Mouse (Mus musculus): ENCODE results near the gene Etnppl. TPM values are rescaled to one million over a fixed set of nuclear protein-coding genes. Genes with fewer than 3 reads are reported as not detected.

Gene Etnppl
- not detected in 2 replicates for polyA plus RNA-seq (2015; fragmentation: Nextera tagmentation; extraction: Ambion mirVana)

- H3K9ac ChIP-seq (ENCODE audit: low read length): peak within 1 kb of the TSS; percentile 20; the same call in 1 of the 2 replicates
- H3K4me1 ChIP-seq (ENCODE audit: control insufficient read depth, insufficient read depth, low read length): 0 out of 2 replicates have a peak, but pooled peaks cover 5% of the 10 kb centered on the region
- peak within 1 kb of the TSS; percentile 66 for H3K4me2 ChIP-seq (ENCODE audit: low read depth, low read length)
- no peaks in the 10 kb centered on the region for H3K36me3 ChIP-seq (ENCODE audit: control insufficient read depth, insufficient read depth)
- peak within 1 kb of the TSS; percentile 40 for H3K4me3 ChIP-seq (ENCODE audit: low read length)
- no peak for ATAC-seq (replicated peaks; ENCODE audit: extremely low read depth, insufficient read depth, low FRiP score)
- no peaks in the 10 kb centered on the region for H3K9me3 ChIP-seq (replicated peaks; ENCODE audit: control insufficient read depth, low read length)
- 0 out of 2 replicates have a peak, but pooled peaks cover 5% of the 10 kb centered on the region for H3K27me3 ChIP-seq (ENCODE audit: control insufficient read depth, insufficient read depth, low read length)
- WGBS: 4% methylated on average over 10 of the region's 10 CpGs
- no peak within 1 kb of the TSS for H3K27ac ChIP-seq (ENCODE audit: low read length)
Observed at GRCm38 (mm10) chr3:130617439-130617898, at the start of gene Etnppl. TSS of gene Etnppl (plus strand) at chr3:130617448.

GRCm38 (mm10) chr3:130568331-130569095 is 48.7 kb upstream of the Etnppl start:
- Histone ChIP-seq H3K36me3 (ENCODE audit: control insufficient read depth, insufficient read depth) (no peaks in the 10 kb centered on the region), H3K27me3 (ENCODE audit: control insufficient read depth, insufficient read depth, low read length) (no peaks in the 10 kb centered on the region), H3K4me2 (ENCODE audit: low read depth, low read length) (no peak overlapping the region), H3K9me3 (replicated peaks; ENCODE audit: control insufficient read depth, low read length) (no peaks in the 10 kb centered on the region), H3K4me3 (ENCODE audit: low read length) (no peak overlapping the region), H3K27ac (ENCODE audit: low read length) (no peak overlapping the region), H3K9ac (ENCODE audit: low read length) (no peak overlapping the region), H3K4me1 (ENCODE audit: control insufficient read depth, insufficient read depth, low read length) (no peaks in the 10 kb centered on the region)
- 71% methylated on average over 16 of the region's 16 CpGs for WGBS
- ATAC-seq (replicated peaks; ENCODE audit: extremely low read depth, insufficient read depth, low FRiP score): no peak

DNA sequence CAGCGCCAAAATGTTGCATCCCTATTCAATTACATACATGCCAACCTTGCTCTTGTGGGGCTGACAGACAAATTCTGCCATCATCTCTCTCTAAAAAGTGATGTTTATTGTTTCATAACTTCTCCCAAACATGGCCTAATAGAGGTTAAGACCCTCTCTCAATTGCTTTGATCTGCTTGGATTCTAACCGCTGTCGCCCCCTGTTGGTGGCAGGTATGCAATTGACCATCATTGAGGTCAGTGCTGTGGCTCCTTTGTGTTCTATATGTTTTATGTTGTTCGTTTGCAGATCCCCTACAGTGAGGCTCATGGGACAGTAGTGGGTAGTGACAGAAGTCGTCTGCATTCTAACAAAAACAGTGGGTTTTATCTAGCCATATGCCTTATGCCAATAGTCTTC is 44.0 kb upstream of the Etnppl start:
- no peak overlapping the region for H3K27ac ChIP-seq (ENCODE audit: low read length)
- 69% methylated on average over 5 of the region's 5 CpGs for WGBS
- H3K9ac ChIP-seq (ENCODE audit: low read length): no peak overlapping the region
- H3K9me3 ChIP-seq (replicated peaks; ENCODE audit: control insufficient read depth, low read length): peaks cover 3% of the 10 kb centered on the region; the same call in 1 of the 2 replicates
- H3K36me3 ChIP-seq (ENCODE audit: control insufficient read depth, insufficient read depth): no peaks in the 10 kb centered on the region
- no peaks in the 10 kb centered on the region for H3K4me1 ChIP-seq (ENCODE audit: control insufficient read depth, insufficient read depth, low read length)
- ATAC-seq (replicated peaks; ENCODE audit: extremely low read depth, insufficient read depth, low FRiP score): no peak
- no peak overlapping the region for H3K4me3 ChIP-seq (ENCODE audit: low read length)
- peaks cover 2% of the 10 kb centered on the region; the same call in 1 of the 2 replicates for H3K27me3 ChIP-seq (ENCODE audit: control insufficient read depth, insufficient read depth, low read length)
- H3K4me2 ChIP-seq (ENCODE audit: low read depth, low read length): no peak overlapping the region

GRCm38 (mm10) chr3:130574652-130575051 is 42.6 kb upstream of the Etnppl start:
- no peak overlapping the region for H3K9ac ChIP-seq (ENCODE audit: low read length)
- WGBS: 17% methylated on average over 5 of the region's 5 CpGs
- no peak for ATAC-seq (replicated peaks; ENCODE audit: extremely low read depth, insufficient read depth, low FRiP score)
- H3K4me1 ChIP-seq (ENCODE audit: control insufficient read depth, insufficient read depth, low read length): no peaks in the 10 kb centered on the region
- no peak overlapping the region for H3K4me3 ChIP-seq (ENCODE audit: low read length)
- H3K4me2 ChIP-seq (ENCODE audit: low read depth, low read length): no peak overlapping the region
- H3K27ac ChIP-seq (ENCODE audit: low read length): no peak overlapping the region
- H3K9me3 ChIP-seq (replicated peaks; ENCODE audit: control insufficient read depth, low read length): peaks cover 3% of the 10 kb centered on the region; the same call in 1 of the 2 replicates
- H3K36me3 ChIP-seq (ENCODE audit: control insufficient read depth, insufficient read depth): no peaks in the 10 kb centered on the region
- peaks cover 2% of the 10 kb centered on the region; the same call in 1 of the 2 replicates for H3K27me3 ChIP-seq (ENCODE audit: control insufficient read depth, insufficient read depth, low read length)

DNA sequence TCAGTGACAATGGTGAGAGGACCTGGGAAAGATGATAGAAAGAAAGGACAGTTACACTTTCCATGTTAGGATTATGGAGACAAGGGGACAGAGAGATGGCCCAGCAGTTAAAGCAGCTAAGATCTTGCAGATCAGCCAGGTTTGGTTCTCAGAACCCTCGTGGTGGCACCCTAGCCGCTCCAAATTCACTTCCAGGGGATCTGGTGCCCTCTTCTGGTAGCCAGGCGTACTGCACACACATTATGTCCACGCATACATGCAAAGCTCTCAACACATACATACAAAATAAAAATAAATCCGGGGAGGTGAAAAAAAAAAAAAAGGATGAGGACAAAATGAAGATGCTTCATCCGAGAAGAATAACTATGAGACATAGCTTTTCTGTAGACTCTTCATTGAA is 40.6 kb upstream of the Etnppl start:
- WGBS: 59% methylated on average over 6 of the region's 6 CpGs
- Histone ChIP-seq H3K36me3 (ENCODE audit: control insufficient read depth, insufficient read depth) (no peaks in the 10 kb centered on the region), H3K9ac (ENCODE audit: low read length) (no peak overlapping the region), H3K4me3 (ENCODE audit: low read length) (no peak overlapping the region), H3K27me3 (ENCODE audit: control insufficient read depth, insufficient read depth, low read length) (peaks cover 2% of the 10 kb centered on the region; the same call in 1 of the 2 replicates), H3K4me2 (ENCODE audit: low read depth, low read length) (no peak overlapping the region), H3K9me3 (replicated peaks; ENCODE audit: control insufficient read depth, low read length) (peaks cover 3% of the 10 kb centered on the region; the same call in 1 of the 2 replicates), H3K4me1 (ENCODE audit: control insufficient read depth, insufficient read depth, low read length) (no peaks in the 10 kb centered on the region), H3K27ac (ENCODE audit: low read length) (no peak overlapping the region)
- ATAC-seq (replicated peaks; ENCODE audit: extremely low read depth, insufficient read depth, low FRiP score): no peak

GRCm38 (mm10) chr3:130579501-130579900 is 37.7 kb upstream of the Etnppl start:
- H3K9me3 ChIP-seq (replicated peaks; ENCODE audit: control insufficient read depth, low read length): peaks cover 3% of the 10 kb centered on the region; the same call in 1 of the 2 replicates
- peak overlapping the region; percentile 54 for H3K4me2 ChIP-seq (ENCODE audit: low read depth, low read length)
- H3K27me3 ChIP-seq (ENCODE audit: control insufficient read depth, insufficient read depth, low read length): peaks cover 2% of the 10 kb centered on the region; the same call in 1 of the 2 replicates
- no peaks in the 10 kb centered on the region for H3K36me3 ChIP-seq (ENCODE audit: control insufficient read depth, insufficient read depth)
- 0 out of 2 replicates have a peak, but pooled peaks have one; percentile 52 for ATAC-seq (replicated peaks; ENCODE audit: extremely low read depth, insufficient read depth, low FRiP score)
- 32% methylated on average over 17 of the region's 17 CpGs for WGBS
- no peak overlapping the region for H3K9ac ChIP-seq (ENCODE audit: low read length)
- H3K4me3 ChIP-seq (ENCODE audit: low read length): peak overlapping the region; percentile 21
- H3K27ac ChIP-seq (ENCODE audit: low read length): no peak overlapping the region
- no peaks in the 10 kb centered on the region for H3K4me1 ChIP-seq (ENCODE audit: control insufficient read depth, insufficient read depth, low read length)

- Histone ChIP-seq H3K4me3 (ENCODE audit: low read length) (no peak overlapping the region), H3K4me2 (ENCODE audit: low read depth, low read length) (no peak overlapping the region), H3K36me3 (ENCODE audit: control insufficient read depth, insufficient read depth) (no peaks in the 10 kb centered on the region), H3K4me1 (ENCODE audit: control insufficient read depth, insufficient read depth, low read length) (no peaks in the 10 kb centered on the region), H3K27me3 (ENCODE audit: control insufficient read depth, insufficient read depth, low read length) (no peaks in the 10 kb centered on the region), H3K9ac (ENCODE audit: low read length) (no peak overlapping the region), H3K9me3 (replicated peaks; ENCODE audit: control insufficient read depth, low read length) (peaks cover 2% of the 10 kb centered on the region; the same call in 1 of the 2 replicates), H3K27ac (ENCODE audit: low read length) (no peak overlapping the region)
- no peak for ATAC-seq (replicated peaks; ENCODE audit: extremely low read depth, insufficient read depth, low FRiP score)
- 86% methylated on average over 2 of the region's 2 CpGs for WGBS
Observed at GRCm38 (mm10) chr3:130581577-130581976, 35.7 kb upstream of the Etnppl start.

DNA sequence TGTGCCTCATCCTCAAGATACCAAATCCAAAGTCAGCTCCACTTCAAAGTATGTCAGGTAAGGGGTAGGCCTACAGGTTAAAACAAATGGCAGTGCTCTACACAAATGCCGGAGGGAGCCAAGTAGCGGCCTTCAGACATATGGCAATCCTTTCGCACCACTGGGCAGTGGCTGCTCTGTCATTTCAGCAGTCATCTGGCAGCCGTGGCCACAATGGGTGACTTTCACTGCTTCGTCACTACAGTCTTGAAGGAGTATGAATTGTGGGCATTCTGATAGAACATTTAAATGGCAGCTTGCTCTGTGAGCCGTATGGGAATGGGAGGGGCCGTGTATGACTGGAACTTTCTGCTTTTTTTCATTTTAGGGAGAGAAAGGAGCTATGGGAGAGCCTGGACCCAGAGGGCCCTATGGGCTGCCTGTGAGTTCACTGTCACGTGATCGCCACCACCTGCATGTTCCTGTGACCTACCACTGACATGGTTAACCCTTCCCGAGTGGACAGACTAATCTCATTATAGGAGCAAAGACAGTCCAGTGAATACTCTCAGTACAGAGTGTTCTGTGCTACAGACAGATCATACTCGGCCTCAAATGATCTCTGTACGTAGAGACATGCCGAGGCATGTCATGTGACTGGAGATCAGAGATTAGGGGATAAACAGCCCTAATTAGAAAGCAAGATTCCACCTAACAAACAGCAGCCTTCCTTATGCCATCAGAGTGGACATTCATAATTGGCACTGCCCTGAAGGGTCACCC is 34.2 kb upstream of the Etnppl start:
- ATAC-seq (replicated peaks; ENCODE audit: extremely low read depth, insufficient read depth, low FRiP score): no peak
- Histone ChIP-seq H3K4me3 (ENCODE audit: low read length) (no peak overlapping the region), H3K4me1 (ENCODE audit: control insufficient read depth, insufficient read depth, low read length) (no peaks in the 10 kb centered on the region), H3K27ac (ENCODE audit: low read length) (no peak overlapping the region), H3K9me3 (replicated peaks; ENCODE audit: control insufficient read depth, low read length) (no peaks in the 10 kb centered on the region), H3K27me3 (ENCODE audit: control insufficient read depth, insufficient read depth, low read length) (no peaks in the 10 kb centered on the region), H3K36me3 (ENCODE audit: control insufficient read depth, insufficient read depth) (no peaks in the 10 kb centered on the region), H3K4me2 (ENCODE audit: low read depth, low read length) (no peak overlapping the region), H3K9ac (ENCODE audit: low read length) (no peak overlapping the region)
- 80% methylated on average over 13 of the region's 13 CpGs for WGBS
